Mouse (Mus musculus) intestine, postnatal 0 days (tissue): ENCODE results near the gene Ssx2ip. TPM values are rescaled to one million over a fixed set of nuclear protein-coding genes. Genes with fewer than 3 reads are reported as not detected.

Experiments used
- ATAC-seq: fragments of 200-750 bp; cut with Nextera tagmentation; 2 replicates; pipeline ENCODE4 v1.8.0; 2017; ENCODE audit warnings: mild to moderate bottlenecking, moderate TSS enrichment, moderate library complexity
- H3K27ac ChIP-seq: fragments of 300-500 bp; sonication (generic); 2 replicates; pipeline ENCODE4 v1.5.1; 2014; ENCODE audit warnings: mild to moderate bottlenecking, low read depth, low read length, moderate library complexity
- H3K27me3 ChIP-seq: fragments of 300-500 bp; sonication (generic); replicated peaks from 2 replicates; pipeline ENCODE4 v1.6.1; 2014; ENCODE audit warnings: low read length, mixed read lengths; ENCODE audit not compliant: control insufficient read depth, insufficient read depth
- H3K36me3 ChIP-seq: fragments of 300-500 bp; sonication (generic); 2 replicates; pipeline ENCODE4 v1.6.1; 2014; ENCODE audit warnings: mild to moderate bottlenecking, moderate library complexity; ENCODE audit not compliant: control insufficient read depth, insufficient read depth
- H3K4me1 ChIP-seq: fragments of 300-500 bp; sonication (generic); replicated peaks from 2 replicates; pipeline ENCODE4 v1.6.1; 2014; ENCODE audit warnings: antibody characterized with exemption, low read length, mixed read lengths; ENCODE audit not compliant: control insufficient read depth, insufficient read depth
- H3K4me2 ChIP-seq: fragments of 300-500 bp; sonication (generic); replicated peaks from 2 replicates; pipeline ENCODE4 v1.6.1; 2014; ENCODE audit warnings: low read depth, mild to moderate bottlenecking, moderate library complexity
- H3K4me3 ChIP-seq: fragments of 300-500 bp; sonication (generic); 2 replicates; pipeline ENCODE4 v1.5.1; 2014; ENCODE audit warnings: low read depth, low read length
- H3K9ac ChIP-seq: fragments of 300-500 bp; sonication (generic); 2 replicates; pipeline ENCODE4 v1.6.1; 2014; ENCODE audit warnings: mild to moderate bottlenecking, low read depth, low read length
- H3K9me3 ChIP-seq: fragments of 300-500 bp; sonication (generic); 2 replicates; pipeline ENCODE4 v1.6.1; 2016; ENCODE audit warnings: mixed run types; ENCODE audit not compliant: control insufficient read depth
- CTCF ChIP-seq: sonication (generic); IDR thresholded peaks from 2 replicates; pipeline ENCODE4 v1.5.1; 2016; ENCODE audit warnings: low read depth, mild to moderate bottlenecking, control low read depth, antibody characterized with exemption, moderate library complexity
- WGBS: fragments of 180-500 bp; shearing (Covaris S2); extraction: QIAGEN DNeasy Blood & Tissue Kit; methylation state at CpG from one replicate; pipeline ENCODE4 v1.1.7; 2014; 5-methylcytosine and 5-hydroxymethylcytosine counted together
- polyA plus RNA-seq: library from polyadenylated mRNA; unstranded; fragments of >200 nt; fragmentation: Nextera tagmentation; extraction: Ambion mirVana; gene quantifications from 2 replicates; pipeline ENCODE4 v1.2.1, GENCODE M21; 2015

Gene Ssx2ip
- polyA plus RNA-seq, 1 experiment from 2014 or later, result 31.1 TPM

- Histone ChIP-seq H3K4me3 (no peak overlapping the region), H3K9ac (no peak overlapping the region), H3K4me1 (no peaks in the 10 kb centered on the region), H3K27ac (no peak overlapping the region), H3K9me3 (no peaks in the 10 kb centered on the region), H3K27me3 (no peaks in the 10 kb centered on the region), H3K4me2 (no peak overlapping the region), H3K36me3 (no peaks in the 10 kb centered on the region)
- no peak for TF ChIP-seq CTCF
- ATAC-seq, result no peak
- 85% methylated on average over 1 of the region's 1 CpGs for WGBS
Observed at GRCm38 (mm10) chr3:146396934-146397333, 7.5 kb upstream of the Ssx2ip start.

GRCm38 (mm10) chr3:146397847-146398246 is 6.6 kb upstream of the Ssx2ip start:
- Histone ChIP-seq H3K9ac (no peak overlapping the region), H3K4me1 (no peaks in the 10 kb centered on the region), H3K4me2 (no peak overlapping the region), H3K9me3 (no peaks in the 10 kb centered on the region), H3K4me3 (no peak overlapping the region), H3K27ac (no peak overlapping the region), H3K36me3 (no peaks in the 10 kb centered on the region), H3K27me3 (no peaks in the 10 kb centered on the region)
- no peak for ATAC-seq
- no peak for TF ChIP-seq CTCF
- WGBS, result 81% methylated on average over 4 of the region's 4 CpGs

DNA sequence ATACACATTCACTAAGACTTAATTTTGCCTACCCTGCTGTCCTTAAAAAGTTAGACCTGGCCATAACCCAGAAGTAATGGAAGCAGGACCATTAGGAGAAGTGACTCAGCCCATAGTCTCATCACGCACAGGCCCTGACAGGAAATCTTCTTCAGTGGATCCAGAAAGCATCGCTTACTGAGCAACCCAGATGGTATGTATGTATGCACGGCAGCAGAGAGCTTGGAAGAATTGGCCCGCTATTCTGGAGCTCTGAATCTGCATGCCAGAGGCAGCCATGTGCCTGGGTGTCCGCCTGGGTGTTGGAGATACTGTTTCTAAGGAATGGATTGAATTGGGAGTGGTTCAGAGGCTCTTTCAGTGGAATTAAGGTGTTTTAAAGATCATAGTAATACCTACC is 5.2 kb upstream of the Ssx2ip start:
- 87% methylated on average over 5 of the region's 5 CpGs for WGBS
- no peak for TF ChIP-seq CTCF
- ATAC-seq, result no peak
- no peaks in the 10 kb centered on the region for H3K9me3 ChIP-seq
- H3K9ac ChIP-seq, result no peak overlapping the region
- H3K4me2 ChIP-seq, result no peak overlapping the region
- H3K27ac ChIP-seq, result no peak overlapping the region
- no peak overlapping the region for H3K4me3 ChIP-seq
- H3K4me1 ChIP-seq, result no peaks in the 10 kb centered on the region
- H3K27me3 ChIP-seq, result no peaks in the 10 kb centered on the region
- no peaks in the 10 kb centered on the region for H3K36me3 ChIP-seq

DNA sequence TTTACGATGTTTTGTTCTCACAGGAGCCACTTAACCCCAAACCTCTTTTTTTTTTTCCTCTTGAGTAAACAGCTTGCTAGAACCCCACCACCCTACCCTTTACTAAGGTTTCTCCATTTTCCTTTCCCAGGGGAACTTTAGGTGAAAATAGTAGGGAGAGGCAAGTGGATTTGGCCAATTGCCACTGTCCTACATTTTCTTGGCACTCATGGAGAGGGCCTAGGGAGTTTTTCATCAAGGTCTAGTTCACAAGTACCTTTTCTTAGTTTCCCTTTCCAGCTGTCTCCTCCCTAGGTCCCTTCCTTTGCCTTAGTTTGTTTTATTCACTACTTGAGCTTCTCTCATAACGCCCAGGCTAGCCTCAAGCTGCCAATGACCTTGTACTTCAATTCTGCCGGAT is 672 bp upstream of the Ssx2ip start:
- Histone ChIP-seq H3K4me1 (no peaks in the 10 kb centered on the region), H3K9me3 (no peaks in the 10 kb centered on the region), H3K27ac (peak overlapping the region; percentile 89; the same call in 1 of the 2 replicates), H3K27me3 (no peaks in the 10 kb centered on the region), H3K4me2 (peak overlapping the region; percentile 97), H3K36me3 (no peaks in the 10 kb centered on the region), H3K9ac (peak overlapping the region; percentile 72), H3K4me3 (peak overlapping the region; percentile 78)
- WGBS, result 30% methylated on average over 3 of the region's 3 CpGs
- TF ChIP-seq CTCF, result no peak
- no peak for ATAC-seq

- 26% methylated on average over 18 of the region's 18 CpGs for WGBS
- no peaks in the 10 kb centered on the region for H3K36me3 ChIP-seq
- peak overlapping the region; percentile 78 for H3K4me3 ChIP-seq
- H3K9ac ChIP-seq, result peak overlapping the region; percentile 72
- H3K4me2 ChIP-seq, result peak overlapping the region; percentile 97
- peak overlapping the region; percentile 89 for H3K27ac ChIP-seq
- TF ChIP-seq CTCF, result no peak
- no peaks in the 10 kb centered on the region for H3K27me3 ChIP-seq
- no peaks in the 10 kb centered on the region for H3K9me3 ChIP-seq
- ATAC-seq, result no peak
- H3K4me1 ChIP-seq, result no peaks in the 10 kb centered on the region
Observed at GRCm38 (mm10) chr3:146405213-146406006, 968 bp downstream of the Ssx2ip start.

- Histone ChIP-seq H3K27me3 (no peaks in the 10 kb centered on the region), H3K4me3 (peak overlapping the region; percentile 78), H3K4me1 (no peaks in the 10 kb centered on the region), H3K4me2 (peak overlapping the region; percentile 97), H3K27ac (peak overlapping the region; percentile 89), H3K9ac (no peak overlapping the region), H3K36me3 (no peaks in the 10 kb centered on the region), H3K9me3 (no peaks in the 10 kb centered on the region)
- no peak for TF ChIP-seq CTCF
- ATAC-seq, result 0 out of 2 replicates have a peak, but pooled peaks have one; percentile 9
- 23% methylated on average over 5 of the region's 5 CpGs for WGBS
Observed at GRCm38 (mm10) chr3:146406007-146406341, 1.5 kb downstream of the Ssx2ip start.
